Mouse (Mus musculus) CH12.LX (cell line): ENCODE measurements around the gene Ippk. TPM values are rescaled to one million over a fixed set of nuclear protein-coding genes. Genes with fewer than 3 reads are reported as not detected.
A peak's percentile ranks its signal among the peaks of the same experiment; 100 is the strongest.

Experiments used
- DNase-seq: peaks from one replicate; pipeline ENCODE4 v3.0.0-alpha.2; 2013; ENCODE audit errors: extremely low read depth
- H3K27ac ChIP-seq: 2 replicates; pipeline ENCODE4 v1.5.1; 2012; ENCODE audit warnings: low read depth, mild to moderate bottlenecking, control low read depth, moderate library complexity; ENCODE audit not compliant: insufficient read depth
- H3K27me3 ChIP-seq: replicated peaks from 2 replicates; pipeline ENCODE3; 2012; ENCODE audit warnings: inconsistent platforms
- H3K36me3 ChIP-seq, 2 experiments: replicated peaks in 1 of 2; 2 replicates each; pipeline versions ENCODE3 to v1.6.1; 2012; ENCODE audit warnings: inconsistent platforms in 1 of 2, low read length in 1 of 2, mild to moderate bottlenecking in 1 of 2, mixed read lengths in 1 of 2, moderate library complexity in 1 of 2; ENCODE audit not compliant: control insufficient read depth in 1 of 2, insufficient read depth in 1 of 2
- H3K4me1 ChIP-seq, 2 experiments: 2 replicates each; pipeline ENCODE4 v1.6.1; 2012; ENCODE audit warnings: inconsistent platforms in 1 of 2, moderate library complexity in 1 of 2; ENCODE audit not compliant: insufficient read depth in 2 of 2, control insufficient read depth in 1 of 2
- H3K4me2 ChIP-seq: 2 replicates; pipeline ENCODE4 v1.6.1; 2012; ENCODE audit warnings: low read depth, mild to moderate bottlenecking, control low read depth; ENCODE audit not compliant: poor library complexity, insufficient read depth, severe bottlenecking
- H3K4me3 ChIP-seq, 3 experiments: fragments of 150-350 bp in 1 of 3; sonication (generic) in 1 of 3; replicated peaks in 1 of 3; 2 replicates each; pipeline versions ENCODE3 to v1.5.1; 2011 to 2012; ENCODE audit warnings: low read depth in 2 of 3, low read length in 2 of 3, mild to moderate bottlenecking in 2 of 3, moderate library complexity in 2 of 3, control low read depth in 1 of 3, improper control_type of control experiment in 1 of 3, inconsistent platforms in 1 of 3, mixed read lengths in 1 of 3; ENCODE audit not compliant: poor library complexity in 1 of 3
- H3K79me2 ChIP-seq: replicated peaks from 2 replicates; pipeline ENCODE4 v1.6.1; 2012; ENCODE audit warnings: mild to moderate bottlenecking, moderate library complexity; ENCODE audit not compliant: control insufficient read depth, poor library complexity, insufficient read depth, severe bottlenecking; ENCODE audit errors: extremely low read depth
- H3K9ac ChIP-seq: 2 replicates; pipeline ENCODE4 v1.6.1; 2012; ENCODE audit warnings: low read depth, mild to moderate bottlenecking, control low read depth, moderate library complexity; ENCODE audit not compliant: insufficient read depth
- H3K9me3 ChIP-seq: replicated peaks from 2 replicates; pipeline ENCODE3; 2012; ENCODE audit warnings: low read length, inconsistent platforms, mixed read lengths
- BHLHE40 ChIP-seq: IDR thresholded peaks from 2 replicates; pipeline ENCODE4 v1.6.1; 2011; ENCODE audit warnings: mild to moderate bottlenecking, low read depth, low read length, improper control_type of control experiment
- CHD2 ChIP-seq: IDR thresholded peaks from 2 replicates; pipeline ENCODE4 v1.6.1; 2011; ENCODE audit warnings: low read length, improper control_type of control experiment
- CTCF ChIP-seq, 2 experiments: IDR thresholded peaks in 1 of 2; conservative IDR thresholded peaks in 1 of 2; 2 replicates each; pipeline ENCODE4 v1.5.1; 2011 to 2012; ENCODE audit warnings: low read depth in 2 of 2, low read length in 2 of 2, improper control_type of control experiment in 1 of 2, inconsistent platforms in 1 of 2, mild to moderate bottlenecking in 1 of 2, moderate library complexity in 1 of 2
- E2F4 ChIP-seq: IDR thresholded peaks from 2 replicates; pipeline ENCODE4 v1.6.1; 2011; ENCODE audit warnings: low read depth, low read length, improper control_type of control experiment; ENCODE audit not compliant: insufficient replicate concordance
- ELF1 ChIP-seq: IDR thresholded peaks from 2 replicates; pipeline ENCODE4 v1.6.1; 2014; ENCODE audit warnings: low read depth, mild to moderate bottlenecking, inconsistent platforms, low read length, improper control_type of control experiment
- HCFC1 ChIP-seq: IDR thresholded peaks from 2 replicates; pipeline ENCODE4 v1.6.1; 2012; ENCODE audit warnings: low read depth, mild to moderate bottlenecking, inconsistent platforms, low read length, improper control_type of control experiment
- JUN ChIP-seq: IDR thresholded peaks from 2 replicates; pipeline ENCODE4 v1.6.1; 2011; ENCODE audit warnings: low read depth, mild to moderate bottlenecking, low read length, improper control_type of control experiment, moderate library complexity; ENCODE audit not compliant: insufficient read depth
- KAT2A ChIP-seq: IDR thresholded peaks from 2 replicates; pipeline ENCODE4 v1.6.1; 2012; ENCODE audit warnings: low read length, improper control_type of control experiment, inconsistent platforms; ENCODE audit not compliant: insufficient replicate concordance
- MEF2A ChIP-seq: IDR thresholded peaks from 2 replicates; pipeline ENCODE4 v1.6.1; 2014; ENCODE audit warnings: low read depth, mild to moderate bottlenecking, inconsistent platforms, low read length, improper control_type of control experiment, borderline replicate concordance
- MXI1 ChIP-seq: IDR thresholded peaks from 2 replicates; pipeline ENCODE4 v1.6.1; 2011; ENCODE audit warnings: mild to moderate bottlenecking, low read depth, low read length, improper control_type of control experiment
- PAX5 ChIP-seq: IDR thresholded peaks from 2 replicates; pipeline ENCODE4 v1.6.1; 2012; ENCODE audit warnings: low read length, inconsistent platforms, mixed read lengths
- RAD21 ChIP-seq: IDR thresholded peaks from 2 replicates; pipeline ENCODE4 v1.6.1; 2011; ENCODE audit warnings: low read depth, mild to moderate bottlenecking, low read length, improper control_type of control experiment, moderate library complexity
- SMC3 ChIP-seq: IDR thresholded peaks from 2 replicates; pipeline ENCODE4 v1.6.1; 2011; ENCODE audit warnings: low read depth, low read length, improper control_type of control experiment
- TBP ChIP-seq: conservative IDR thresholded peaks from 2 replicates; pipeline ENCODE4 v1.6.1; 2011; ENCODE audit warnings: low read depth, low read length, improper control_type of control experiment
- TCF12 ChIP-seq: IDR thresholded peaks from 2 replicates; pipeline ENCODE4 v1.6.1; 2014; ENCODE audit warnings: low read depth, mild to moderate bottlenecking, inconsistent platforms, low read length, improper control_type of control experiment
- USF1 ChIP-seq: IDR thresholded peaks from 2 replicates; pipeline ENCODE4 v1.6.1; 2014; ENCODE audit warnings: low read depth, mild to moderate bottlenecking, inconsistent platforms, low read length, improper control_type of control experiment
- USF2 ChIP-seq: conservative IDR thresholded peaks from 2 replicates; pipeline ENCODE4 v1.6.1; 2011; ENCODE audit warnings: low read depth, low read length, improper control_type of control experiment
- ZC3H11A ChIP-seq: IDR thresholded peaks from 2 replicates; pipeline ENCODE4 v1.6.1; 2012; ENCODE audit warnings: low read depth, mild to moderate bottlenecking, inconsistent platforms, low read length, improper control_type of control experiment
- ZKSCAN1 ChIP-seq: IDR thresholded peaks from 2 replicates; pipeline ENCODE4 v1.6.1; 2012; ENCODE audit warnings: low read depth, inconsistent platforms, low read length, improper control_type of control experiment, borderline replicate concordance
- ZNF384 ChIP-seq: IDR thresholded peaks from 2 replicates; pipeline ENCODE4 v1.6.1; 2012; ENCODE audit warnings: low read depth, low read length, improper control_type of control experiment, inconsistent platforms
- dilution Hi-C: fragments of 300-500 bp; cut with MboI; formaldehyde crosslinking; loops from 2 replicates; pipeline ENCODE4 v1.14.3; 2020; ENCODE audit warnings: low sequenced_read_pairs; ENCODE audit not compliant: extremely low pct_unique_long_range_greater_than_20kb, extremely low pct_ligation_motif_present
- in situ Hi-C: fragments of 300-500 bp; cut with MboI; formaldehyde crosslinking; loops from 3 replicates; pipeline ENCODE4 v1.14.3; 2019; ENCODE audit warnings: low sequenced_read_pairs, low pct_ligation_motif_present, low pct_unique_long_range_greater_than_20kb, mixed read lengths
- polyA plus RNA-seq: library from polyadenylated mRNA; unstranded; fragments of >175 nt; gene quantifications from 2 replicates; pipeline ENCODE4 v1.2.1, GENCODE M21; 2012; ENCODE audit warnings: low read depth; ENCODE audit not compliant: insufficient read length
- total RNA-seq, 2 experiments: library from RNA; depleted of rRNA; stranded (reverse); fragments of 300-350 nt in 1 of 2; fragments of >200 nt in 1 of 2; gene quantifications; 2 replicates each; pipeline ENCODE4 v1.2.3; 2012 to 2014

Ippk gene
- total and polyA plus RNA-seq, 3 experiments: 8.7 to 21.5 (median 10.3) TPM

GRCm38 (mm10) chr13:49391374-49391773, 29.7 kb upstream of the Ippk start:
- peaks cover 3% of the 10 kb centered on the region for H3K9me3 ChIP-seq
- H3K4me3 ChIP-seq: no peak overlapping the region
- in situ Hi-C loops: no loop called here
- H3K27me3 ChIP-seq: no peaks in the 10 kb centered on the region
- no peak overlapping the region for H3K4me2 ChIP-seq
- H3K9ac ChIP-seq: no peak overlapping the region
- H3K79me2 ChIP-seq: no peaks in the 10 kb centered on the region
- peaks cover 5 to 18% of the 10 kb centered on the region in 2 experiments for H3K36me3 ChIP-seq
- H3K27ac ChIP-seq: no peak overlapping the region
- dilution Hi-C loops: no loop called here
- DNase-seq: peak; percentile 43
- peaks cover 5% of the 10 kb centered on the region in 2 experiments; a peak in 2 of 4 replicates for H3K4me1 ChIP-seq
- no peak for TF ChIP-seq TCF12
- peak; percentile 21 for TF ChIP-seq RAD21
- TF ChIP-seq KAT2A: no peak
- TF ChIP-seq USF2: no peak
- TF ChIP-seq CTCF (conservative IDR thresholded peaks at IDR 0.05 in 1 of 2, IDR thresholded peaks at IDR 0.05 in 1 of 2; ENCODE audit: low read depth in 2 of 2, low read length in 2 of 2): peak; percentile 47 to 53
- no peak for TF ChIP-seq CHD2

GRCm38 (mm10) chr13:49393579-49393978, 27.5 kb upstream of the Ippk start:
- TF ChIP-seq SMC3 (no peak), MEF2A (no peak), E2F4 (no peak), PAX5 (no peak), USF1 (no peak), HCFC1 (no peak), TBP (no peak), CTCF (conservative IDR thresholded peaks at IDR 0.05 in 1 of 2, IDR thresholded peaks at IDR 0.05 in 1 of 2; ENCODE audit: low read depth in 2 of 2, low read length in 2 of 2) (no peak), MXI1 (no peak), ZKSCAN1 (no peak), ZC3H11A (no peak), JUN (no peak), ZNF384 (no peak), ELF1 (no peak), BHLHE40 (no peak)
- dilution Hi-C loops: no loop called here
- no peak for DNase-seq
- Histone ChIP-seq H3K9ac (no peak overlapping the region), H3K79me2 (no peaks in the 10 kb centered on the region), H3K4me2 (no peak overlapping the region), H3K4me3 (no peak overlapping the region), H3K36me3 (peaks cover 0 to 10% of the 10 kb centered on the region in 2 experiments), H3K9me3 (peaks cover 3% of the 10 kb centered on the region), H3K27me3 (no peaks in the 10 kb centered on the region), H3K4me1 (peaks cover 5% of the 10 kb centered on the region in 2 experiments; a peak in 3 of 4 replicates), H3K27ac (no peak overlapping the region)
- in situ Hi-C loops: no loop called here
